Comparison of ENCODE assay signal across 12 mouse cellular contexts in the genomic region with DNA sequence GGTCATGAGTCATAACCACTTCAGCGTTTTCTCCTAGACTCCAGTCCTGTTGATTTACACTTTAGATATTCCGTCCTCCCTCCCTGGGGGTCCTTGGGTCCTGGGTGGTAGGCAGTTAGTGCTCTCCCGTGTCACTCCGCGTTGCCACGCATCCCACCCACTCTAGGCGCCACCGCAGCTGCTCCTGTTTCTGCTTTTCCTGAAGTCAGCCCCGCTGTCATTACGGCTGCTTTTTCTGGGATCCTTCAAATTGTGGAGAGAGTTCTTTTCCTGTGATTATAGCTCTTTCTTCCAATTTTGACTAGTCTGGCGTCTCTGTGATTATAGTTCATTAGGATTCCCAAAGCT. TPM values are rescaled to one million over a fixed set of nuclear protein-coding genes. Genes with fewer than 3 reads are reported as not detected.
DNase-seq lines count a peak whose midpoint lies in the region; ATAC-seq and TF ChIP-seq lines count a peak whose summit lies in the region.
"Had no signal": no experiment of that assay in that cellular context is flagged by ENCODE, and none has a peak within 500 bp of the region (broad histone marks: within the 10 kb centered on the region; RNA-seq: fewer than 3 reads in every experiment).

No protein-coding gene starts in this region.

- no peak overlapping the region for H3K4me2 ChIP-seq in limb, embryonic 13.5 days (replicated peaks)
- H3K4me2 ChIP-seq: midbrain, embryonic 12.5 days; neural tube, embryonic 15.5 days had no signal

- peak overlapping the region; percentile 50 for H3K27ac ChIP-seq in heart, adult 2 months
- H3K27ac ChIP-seq in left cerebral cortex, adult 2 months = no peak overlapping the region; the same call in 1 of the 2 replicates
- peak overlapping the region; percentile 72; the same call in 1 of the 2 replicates for H3K27ac ChIP-seq in limb, embryonic 13.5 days
- H3K27ac ChIP-seq: hindbrain, embryonic 10.5 days; midbrain, embryonic 12.5 days had no signal

- DNase-seq in heart, adult 2 months = no peak
- no peak for DNase-seq in heart, adult 9 months (ENCODE audit: low spot score in 2 of 2)
- peak; percentile 17 to 22 for DNase-seq in left cerebral cortex, postnatal 14 days (ENCODE audit: low spot score in 2 of 2)
- DNase-seq in left cerebral cortex, adult 2 months (ENCODE audit: extremely low spot score in 1 of 2, low spot score in 2 of 2) = no peak
- DNase-seq in brain, embryonic 14.5 days (ENCODE audit: low read depth) = peak; percentile 47
- no peak for DNase-seq in urinary bladder, postnatal 14 days (ENCODE audit: low spot score)
- DNase-seq: cerebellum, adult 8-10 months had no signal

- no peak for TF ChIP-seq CTCF in heart, adult 2 months (IDR thresholded peaks at IDR 0.05)
- TF ChIP-seq CTCF in left cerebral cortex, adult 2 months (IDR thresholded peaks at IDR 0.05) = no peak
- no peak for TF ChIP-seq CTCF in brain, embryonic 14.5 days (IDR thresholded peaks at IDR 0.05; ENCODE audit: borderline replicate concordance, extremely low read depth, insufficient read depth, insufficient read length)

- no peak for TF ChIP-seq EP300 in heart, adult 2 months (IDR thresholded peaks at IDR 0.05; ENCODE audit: insufficient read depth, low read depth, low read length)

- no peaks in the 10 kb centered on the region; the same call in none of the 2 replicates for H3K36me3 ChIP-seq in heart, adult 2 months (ENCODE audit: control insufficient read depth, insufficient read depth, low read length)
- no peaks in the 10 kb centered on the region for H3K36me3 ChIP-seq in limb, embryonic 13.5 days
- H3K36me3 ChIP-seq: hindbrain, embryonic 10.5 days; midbrain, embryonic 12.5 days; neural tube, embryonic 15.5 days had no signal

- intact Hi-C loops in heart, adult 2 months (cut with DNase I) = no loop called here
- intact Hi-C loops in left cerebral cortex, postnatal 14 days (cut with DNase I) = no loop called here
- intact Hi-C loops in left cerebral cortex, adult 2 months (cut with DNase I) = no loop called here

- WGBS in heart, adult 2 months = 78% methylated on average over 11 of the region's 11 CpGs
- 79% methylated on average over 11 of the region's 11 CpGs for WGBS in limb, embryonic 13.5 days

- H3K79me2 ChIP-seq in heart, adult 2 months (replicated peaks; ENCODE audit: control insufficient read depth, insufficient read depth, low read length) = no peaks in the 10 kb centered on the region

- H3K9me3 ChIP-seq in limb, embryonic 13.5 days = peaks cover 4% of the 10 kb centered on the region; the same call in 1 of the 2 replicates
- H3K9me3 ChIP-seq: hindbrain, embryonic 10.5 days; midbrain, embryonic 12.5 days; neural tube, embryonic 15.5 days had no signal

- peaks cover 1% of the 10 kb centered on the region for H3K4me1 ChIP-seq in heart, adult 2 months (ENCODE audit: control insufficient read depth, insufficient read depth, low read length)
- peaks cover 25% of the 10 kb centered on the region for H3K4me1 ChIP-seq in limb, embryonic 13.5 days

- no peak for ATAC-seq in limb, embryonic 13.5 days (ENCODE audit: low FRiP score, low read depth)
- no peak for ATAC-seq in inflammation-experienced regulatory T-cells, adult 6 months

- no peaks in the 10 kb centered on the region for H3K27me3 ChIP-seq in heart, adult 2 months (ENCODE audit: control insufficient read depth, insufficient read depth, low read length)
- H3K27me3 ChIP-seq in limb, embryonic 13.5 days = no peaks in the 10 kb centered on the region
- H3K27me3 ChIP-seq: neural tube, embryonic 15.5 days had no signal

- TF ChIP-seq POLR2A in heart, adult 2 months (IDR thresholded peaks at IDR 0.05; ENCODE audit: insufficient read depth, low read depth, low read length) = no peak
- TF ChIP-seq POLR2A in brain, embryonic 14.5 days (IDR thresholded peaks at IDR 0.05; ENCODE audit: borderline replicate concordance, extremely low read depth, insufficient read depth, insufficient read length, poor library complexity, severe bottlenecking) = no peak

- H3K9ac ChIP-seq in heart, adult 2 months (ENCODE audit: low read depth, low read length) = no peak overlapping the region
- no peak overlapping the region for H3K9ac ChIP-seq in limb, embryonic 13.5 days
- H3K9ac ChIP-seq: midbrain, embryonic 12.5 days; neural tube, embryonic 15.5 days had no signal

- no peak overlapping the region for H3K4me3 ChIP-seq in heart, adult 2 months
- H3K4me3 ChIP-seq in left cerebral cortex, adult 2 months = no peak overlapping the region
- no peak overlapping the region for H3K4me3 ChIP-seq in limb, embryonic 13.5 days
- H3K4me3 ChIP-seq: hindbrain, embryonic 10.5 days; midbrain, embryonic 12.5 days; neural tube, embryonic 15.5 days had no signal

RNA-seq across cellular contexts. Expression of gene Eml4, which starts 26.5 kb away (rescaled TPM):
- total RNA-seq in heart, adult 2 months (2021) = 1 to 10 TPM; 3.8 to 4.5 TPM
- 3.0 and 5.1 TPM in 2 replicates for polyA plus RNA-seq in heart, adult 2 months (2012; rRNA removed)
- total RNA-seq in left cerebral cortex, postnatal 14 days (2021) = 10 to 100 TPM; 25.8 to 26.4 TPM
- 10 to 100 TPM; 23.2 to 24.2 TPM for total RNA-seq in left cerebral cortex, adult 2 months (2021)
- polyA plus RNA-seq in brain, embryonic 14.5 days (2012; rRNA removed) = 49.9 and 56.1 TPM in 2 replicates
- 42.1 and 46.8 TPM in 2 replicates for polyA plus RNA-seq in limb, embryonic 13.5 days (2015; fragmentation: Nextera tagmentation; extraction: Ambion mirVana)
- 10 to 100 TPM; 13.1 to 20.9 (median 19.4) TPM for polyA plus RNA-seq in inflammation-experienced regulatory T-cells, adult 6 months (2017; shearing (Covaris generic))

Comparison
In these comparisons a context has a peak if more than half of its experiments do, and no peak if none do; other contexts are left out.
1. DNase-seq: peak in left cerebral cortex, postnatal 14 days (2 of 2) and brain, embryonic 14.5 days (single experiment); none in heart, adult 2 months (0 of 2), heart, adult 9 months (0 of 2), left cerebral cortex, adult 2 months (0 of 2) and urinary bladder, postnatal 14 days (single experiment).